Mouse (Mus musculus) left cerebral cortex, adult 8-10 months (tissue): ENCODE results near the gene Esrrg. TPM values are rescaled to one million over a fixed set of nuclear protein-coding genes. Genes with fewer than 3 reads are reported as not detected.

Source experiments
- DNase-seq, 2 experiments: peaks; one replicate each; pipeline ENCODE4 v3.0.0; 2022; ENCODE audit warnings: low spot score in 2 of 2
- total RNA-seq, 4 experiments: library from RNA; stranded (reverse); gene quantifications; 2 replicates each; pipeline ENCODE4 v1.2.4; 2022

The Esrrg gene
- total RNA-seq, 4 experiments from 2014 or later: 24.8 to 36.8 (median 31.5) TPM

DNA sequence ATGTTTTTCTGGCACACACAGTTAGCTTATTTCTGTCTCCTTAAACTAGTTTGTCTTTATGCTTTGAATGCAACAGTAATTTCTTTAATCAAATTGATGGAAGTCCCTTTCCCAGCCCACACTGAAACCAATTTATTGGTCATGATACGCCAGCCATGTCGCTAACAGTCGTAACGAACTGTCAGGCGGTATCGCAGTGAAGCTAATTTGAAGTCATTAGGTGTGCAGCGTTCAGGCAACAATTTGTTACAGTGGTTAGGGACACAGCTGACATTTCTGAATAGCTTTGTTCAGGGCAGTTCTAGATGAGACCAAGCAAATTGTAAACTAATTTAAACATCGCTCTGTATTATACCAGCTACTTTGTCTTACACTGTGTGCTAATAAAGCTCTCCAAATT, 542.5 kb downstream of the Esrrg start:
- DNase-seq: no peak

DNA sequence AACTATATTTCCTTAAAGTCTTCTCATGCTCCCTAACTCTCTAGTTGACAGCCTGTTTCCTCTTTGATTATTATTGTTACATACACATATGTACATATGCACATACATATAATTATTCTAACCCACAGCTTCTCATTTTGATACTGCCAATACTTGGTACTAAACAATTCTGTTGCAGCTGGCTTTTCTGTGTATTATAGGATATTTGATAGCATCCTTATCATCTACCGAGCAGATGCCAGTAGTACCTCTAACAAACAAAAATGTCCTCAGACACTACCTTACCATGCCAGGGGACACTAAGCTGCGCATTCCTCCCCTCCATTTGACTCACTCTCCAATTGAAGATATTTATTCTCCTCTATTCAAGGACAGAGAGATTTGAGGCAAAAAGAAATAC, 543.4 kb downstream of the Esrrg start:
- no peak for DNase-seq

- DNase-seq: no peak
Measured at GRCm38 (mm10) chr1:188153665-188154064, 545.1 kb downstream of the Esrrg start.

- peak in 1 of 2 experiments; percentile 13 for DNase-seq
Measured at GRCm38 (mm10) chr1:188154466-188155110, 546.0 kb downstream of the Esrrg start.

DNA sequence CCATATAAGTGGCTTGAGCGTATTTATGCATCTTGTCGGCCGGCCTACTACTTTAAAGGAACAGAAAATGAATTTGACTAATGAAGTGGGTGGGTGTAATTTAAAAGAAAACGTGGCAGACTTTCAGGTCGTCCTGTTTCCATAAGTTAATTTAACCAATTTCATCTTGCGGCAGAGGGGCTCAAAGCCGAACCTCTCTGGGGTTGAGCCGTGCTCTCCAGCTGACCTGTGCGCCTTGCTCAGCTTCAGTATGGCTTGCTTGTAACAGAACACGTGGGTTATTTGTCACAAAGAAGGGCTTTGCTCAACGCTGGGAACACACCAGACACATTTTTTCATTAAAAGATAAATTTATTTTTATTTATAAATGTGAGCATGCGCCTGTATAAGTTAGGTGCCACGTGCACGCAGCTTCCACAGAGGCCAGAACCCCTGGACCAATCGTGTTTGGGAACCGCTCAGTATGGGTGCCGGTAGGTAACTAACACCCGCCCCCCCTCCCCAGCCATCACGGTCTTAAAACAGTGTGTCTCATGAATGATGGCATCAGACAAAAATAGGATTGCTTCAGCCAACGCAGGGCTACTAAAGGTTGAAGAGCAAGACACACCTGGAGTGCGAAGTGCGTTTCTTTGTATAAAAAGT, 546.7 kb downstream of the Esrrg start:
- no peak for DNase-seq

GRCm38 (mm10) chr1:188156520-188156919, 547.9 kb downstream of the Esrrg start:
- no peak for DNase-seq

- DNase-seq: no peak
Measured at GRCm38 (mm10) chr1:188157237-188157955, 548.8 kb downstream of the Esrrg start.

GRCm38 (mm10) chr1:188158675-188159074, 550.1 kb downstream of the Esrrg start:
- DNase-seq: no peak

- DNase-seq: no peak
Measured at GRCm38 (mm10) chr1:188159108-188159507, 550.5 kb downstream of the Esrrg start.

- no peak for DNase-seq
Measured at GRCm38 (mm10) chr1:188163058-188163457, 554.5 kb downstream of the Esrrg start.

DNA sequence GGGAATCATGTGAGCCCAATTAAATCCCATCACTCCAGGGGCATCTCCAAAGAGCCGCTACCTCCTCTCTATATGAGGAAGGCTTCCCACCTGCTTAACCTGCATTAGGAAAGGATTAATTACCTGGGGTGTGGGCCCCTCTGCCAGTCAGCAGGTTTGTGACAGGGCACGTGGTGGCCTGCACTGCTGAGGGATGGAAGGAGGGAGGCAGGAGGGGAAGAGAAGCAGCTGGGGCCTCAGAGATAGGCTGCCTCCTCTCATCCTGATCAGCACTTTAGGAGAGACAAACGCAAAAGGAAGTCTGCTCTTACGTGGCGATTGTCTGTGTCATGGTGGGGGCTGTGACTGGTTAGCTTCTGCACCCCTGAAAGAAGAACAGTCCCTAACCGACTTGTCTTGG, 555.7 kb downstream of the Esrrg start:
- no peak for DNase-seq

- no peak for DNase-seq
Measured at GRCm38 (mm10) chr1:188173859-188174258, 565.3 kb downstream of the Esrrg start.

DNA sequence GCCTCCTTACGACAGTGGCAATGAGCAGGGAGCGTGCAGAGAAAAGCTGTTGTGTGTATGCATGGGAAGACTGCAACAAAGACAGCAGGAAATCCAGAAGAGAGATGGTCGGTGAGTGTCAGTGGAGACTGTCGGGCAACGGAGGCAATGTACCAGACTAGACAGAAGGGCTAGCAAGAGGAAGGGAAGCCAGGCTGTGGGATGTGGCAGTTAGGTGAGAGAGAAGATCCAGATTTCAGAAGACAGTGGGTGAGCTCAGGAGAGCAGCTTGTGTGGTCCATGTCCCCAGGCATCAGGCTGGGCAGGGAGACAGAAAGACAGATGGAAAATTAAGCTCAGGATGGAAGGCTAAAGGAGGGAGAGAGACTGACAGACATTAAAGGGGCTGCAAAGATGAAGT, 574.4 kb downstream of the Esrrg start:
- no peak for DNase-seq

- DNase-seq: no peak
Measured at GRCm38 (mm10) chr1:188186440-188187117, 578.0 kb downstream of the Esrrg start.

DNA sequence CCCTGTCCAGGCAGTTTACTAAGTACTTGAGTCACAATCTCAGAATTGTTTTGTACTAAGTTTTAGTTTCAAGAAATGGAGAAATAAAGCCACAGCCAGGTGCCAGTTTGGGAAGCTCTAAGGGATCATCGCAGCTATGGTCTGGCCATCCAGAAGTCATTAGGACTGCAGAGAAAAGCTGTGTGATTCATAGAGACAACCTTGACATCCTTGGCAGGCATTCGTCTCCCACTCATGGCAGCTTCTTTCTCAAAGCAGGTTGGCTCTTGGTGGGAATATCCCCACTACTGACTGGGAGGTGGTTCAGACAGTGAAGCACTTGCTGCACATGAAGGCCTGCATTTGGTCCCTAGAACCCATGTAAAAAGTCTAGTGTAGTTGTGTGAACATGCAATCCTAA, 584.4 kb downstream of the Esrrg start:
- DNase-seq: no peak

GRCm38 (mm10) chr1:188207421-188207820, 598.8 kb downstream of the Esrrg start:
- DNase-seq: no peak

GRCm38 (mm10) chr1:188209025-188209424, 600.4 kb downstream of the Esrrg start:
- DNase-seq: no peak

- no peak for DNase-seq
Measured at GRCm38 (mm10) chr1:188214885-188215611, 606.5 kb downstream of the Esrrg start.

GRCm38 (mm10) chr1:188221226-188221792, 612.7 kb downstream of the Esrrg start:
- peak in 1 of 2 experiments; percentile 39 for DNase-seq

GRCm38 (mm10) chr1:188233036-188233724, 624.6 kb downstream of the Esrrg start:
- no peak for DNase-seq
